Mouse (Mus musculus) gastrocnemius, adult 8-10 months (tissue): ENCODE measurements around the gene Fabp2. TPM values are rescaled to one million over a fixed set of nuclear protein-coding genes. Genes with fewer than 3 reads are reported as not detected.

Experiments
- DNase-seq, 2 experiments: peaks; one replicate each; pipeline ENCODE4 v3.0.0; 2022; ENCODE audit warnings: low spot score in 2 of 2
- total RNA-seq, 4 experiments: library from RNA; stranded (reverse); gene quantifications; 2 replicates each; pipeline ENCODE4 v1.2.4; 2022

The Fabp2 gene
- total RNA-seq: not detected

DNA sequence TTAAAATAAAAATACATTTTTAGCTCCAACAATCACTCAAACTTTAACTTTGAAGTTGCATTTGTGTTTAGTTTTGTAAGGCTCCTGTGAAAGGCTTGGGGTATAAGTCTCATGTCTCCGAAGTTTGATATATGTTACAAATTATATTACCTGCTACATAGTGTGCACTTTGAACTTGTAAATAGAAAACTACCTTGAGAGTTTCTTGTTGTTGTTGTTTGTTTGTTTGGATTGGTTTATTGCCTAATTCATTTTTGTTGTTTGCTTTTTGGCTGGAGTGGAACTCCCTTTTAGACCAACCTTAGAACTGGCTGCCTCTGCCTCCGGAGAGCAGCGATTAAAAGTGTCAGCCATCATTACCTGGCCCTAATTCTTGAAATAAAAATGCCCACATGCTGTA is at the start of gene Fabp2:
Fabp2 (plus strand) TSS at position 301 of the 400 bp plus-strand sequence.
- DNase-seq: no peak

GRCm38 (mm10) chr3:122848410-122849034 is 46.4 kb upstream of the Fabp2 start:
- DNase-seq: no peak

DNA sequence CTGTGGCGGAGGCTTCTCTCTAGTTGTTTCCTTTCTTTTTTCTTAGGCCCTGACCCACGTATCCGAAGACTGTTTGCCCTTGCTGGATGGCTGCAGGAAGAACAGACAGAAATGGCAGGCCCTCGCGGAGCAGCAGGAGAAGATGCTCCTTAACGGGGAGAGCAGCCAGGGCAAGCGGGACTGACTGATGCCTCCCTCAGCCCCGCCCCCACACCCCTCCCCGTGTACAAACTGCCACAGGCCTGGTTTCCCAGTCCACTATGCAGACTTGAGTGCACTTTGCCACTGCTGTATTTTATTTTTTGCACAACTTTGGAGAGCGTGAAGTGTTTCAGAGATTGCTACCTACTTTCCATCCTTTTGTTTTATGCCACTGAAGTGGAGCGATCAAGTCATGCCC is 39.7 kb upstream of the Fabp2 start:
- DNase-seq: no peak

DNA sequence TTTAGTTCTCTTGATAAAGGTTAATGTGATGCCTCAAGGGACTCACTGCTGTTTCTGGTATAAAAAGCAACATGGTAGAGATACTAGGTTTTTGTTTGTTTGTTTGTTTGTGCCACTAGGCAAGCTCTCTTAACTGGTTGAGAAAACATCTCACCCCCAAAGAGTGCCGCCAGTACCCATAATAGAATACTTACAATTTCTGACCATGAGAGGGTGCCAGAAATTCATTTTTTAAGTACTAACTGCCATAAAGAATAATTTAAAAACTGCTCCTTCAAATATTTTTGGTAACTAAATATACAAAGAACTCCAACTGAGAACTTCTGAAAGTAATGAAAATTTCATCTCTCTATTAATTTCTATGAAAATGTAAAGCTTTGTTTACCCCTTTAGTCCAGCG is 35.0 kb upstream of the Fabp2 start:
- no peak for DNase-seq

DNA sequence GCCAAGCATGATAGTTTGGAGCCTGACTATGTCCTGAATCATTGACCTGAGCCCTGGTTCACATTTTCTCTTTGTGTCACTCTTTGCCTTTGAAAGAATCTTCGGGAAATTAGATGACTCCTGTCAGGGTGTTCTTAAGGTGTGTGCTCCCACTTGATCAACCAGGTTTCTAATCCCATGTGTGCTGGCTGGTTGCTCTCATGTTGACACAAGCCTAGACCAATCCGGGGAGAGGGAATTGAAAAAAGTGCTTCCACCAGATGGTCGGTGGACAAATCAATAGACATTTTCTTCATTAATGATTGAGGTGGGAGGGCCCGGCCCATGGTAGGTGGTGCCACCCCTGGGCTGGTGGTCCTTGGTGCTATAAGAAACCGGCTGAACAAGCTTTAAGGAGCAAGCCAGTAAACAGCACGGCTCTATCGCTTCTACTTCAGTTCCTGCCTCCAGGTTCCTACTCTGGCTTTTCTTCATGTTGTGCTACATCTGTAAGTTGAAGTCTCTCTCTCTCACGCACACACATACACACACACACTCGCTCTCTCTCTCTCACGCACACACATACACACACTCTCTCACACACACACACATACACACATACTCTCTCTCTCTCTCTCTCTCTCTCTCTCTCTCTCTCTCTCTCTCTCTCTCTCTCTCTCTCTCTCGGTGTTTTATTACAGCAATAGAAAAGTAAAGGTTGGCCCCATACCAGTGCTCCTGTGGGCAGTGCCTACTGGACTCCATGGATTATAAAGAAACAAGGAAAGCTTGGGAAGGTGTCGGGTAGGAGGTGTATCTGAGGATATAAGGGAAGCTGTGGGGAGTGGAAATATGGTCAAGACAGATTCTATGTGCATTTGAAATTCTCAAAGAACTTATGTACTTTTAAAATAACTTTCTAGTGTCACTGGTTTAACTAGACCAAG is 34.0 kb upstream of the Fabp2 start:
- DNase-seq: no peak

- DNase-seq: no peak
Observed at GRCm38 (mm10) chr3:122865092-122865491, 29.8 kb upstream of the Fabp2 start.

DNA sequence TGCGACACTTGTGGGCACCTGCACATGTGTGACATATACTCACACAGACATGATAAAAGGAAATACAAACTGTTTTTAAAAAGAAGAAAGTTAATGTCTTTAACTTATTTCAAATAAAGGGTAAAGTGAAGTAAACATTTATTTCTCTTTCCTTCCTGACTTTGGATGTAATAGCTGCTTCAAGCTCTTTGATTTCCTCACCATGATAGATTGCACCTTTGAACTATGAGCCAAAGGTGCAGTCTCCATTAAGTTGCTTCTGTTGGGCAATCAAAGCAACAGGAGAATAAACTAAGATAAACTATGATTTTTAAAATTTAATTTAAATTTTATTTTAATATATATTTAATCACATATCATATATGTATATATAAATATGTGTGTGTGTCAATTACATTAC is 26.6 kb upstream of the Fabp2 start:
- no peak for DNase-seq

DNA sequence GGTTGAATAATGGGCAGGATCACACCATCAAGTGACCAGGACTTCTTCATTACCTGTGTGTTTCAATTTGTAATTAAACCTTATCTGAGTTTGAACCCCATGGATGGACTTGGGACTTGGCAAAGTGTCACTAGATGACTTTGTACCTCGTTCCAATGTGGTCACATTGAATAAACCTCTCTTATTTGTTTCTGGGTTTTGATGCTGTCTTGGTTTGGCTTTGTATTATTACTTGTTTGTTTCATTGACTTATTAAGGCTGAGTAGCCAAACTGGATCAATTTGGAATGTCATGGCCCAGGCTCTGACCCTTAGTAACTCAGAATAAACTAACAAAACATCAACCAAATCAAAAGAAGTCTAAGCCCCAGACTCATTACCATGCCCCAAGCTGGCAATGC is 23.3 kb upstream of the Fabp2 start:
- DNase-seq: no peak

DNA sequence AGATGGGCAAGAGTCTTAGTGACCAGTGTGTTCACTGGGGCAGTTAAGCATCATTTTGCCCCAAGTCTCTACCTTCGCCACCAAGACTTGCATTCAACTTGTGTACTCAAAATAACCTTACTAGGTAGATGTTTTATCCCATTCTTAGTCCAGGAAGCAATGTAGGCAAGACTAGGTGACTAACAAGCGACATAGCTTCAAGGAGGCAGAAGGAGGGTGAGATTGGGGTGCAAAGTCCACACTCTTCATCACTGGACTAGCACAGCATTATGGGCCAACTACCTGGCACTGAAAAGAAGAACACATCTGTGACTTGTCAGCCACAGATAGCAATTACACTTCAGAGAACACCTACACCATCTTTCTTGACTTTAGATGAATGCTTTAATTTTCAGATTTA is 18.0 kb upstream of the Fabp2 start:
- no peak for DNase-seq

DNA sequence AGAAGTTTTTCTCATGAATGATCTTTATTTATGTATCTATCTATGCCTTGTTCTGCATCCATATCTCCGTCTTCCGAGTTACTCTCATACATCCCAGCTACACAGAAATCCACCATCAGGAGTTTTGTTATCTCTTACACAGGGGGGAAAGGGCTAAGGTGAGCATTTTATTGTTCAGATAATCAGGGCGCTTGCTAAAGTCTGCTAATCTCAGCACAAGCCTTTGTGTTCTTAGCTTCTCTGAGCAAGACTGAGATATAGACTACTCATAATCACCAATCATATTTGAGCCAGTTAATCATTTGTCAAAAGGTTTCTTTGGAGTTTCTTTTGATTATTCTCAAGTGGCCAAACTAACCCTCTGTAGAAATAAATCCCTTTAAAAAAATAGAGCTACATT is 17.3 kb upstream of the Fabp2 start:
- no peak for DNase-seq

- DNase-seq: no peak
Observed at GRCm38 (mm10) chr3:122878705-122879315, 16.1 kb upstream of the Fabp2 start.

- no peak for DNase-seq
Observed at GRCm38 (mm10) chr3:122887505-122888301, 7.2 kb upstream of the Fabp2 start.

DNA sequence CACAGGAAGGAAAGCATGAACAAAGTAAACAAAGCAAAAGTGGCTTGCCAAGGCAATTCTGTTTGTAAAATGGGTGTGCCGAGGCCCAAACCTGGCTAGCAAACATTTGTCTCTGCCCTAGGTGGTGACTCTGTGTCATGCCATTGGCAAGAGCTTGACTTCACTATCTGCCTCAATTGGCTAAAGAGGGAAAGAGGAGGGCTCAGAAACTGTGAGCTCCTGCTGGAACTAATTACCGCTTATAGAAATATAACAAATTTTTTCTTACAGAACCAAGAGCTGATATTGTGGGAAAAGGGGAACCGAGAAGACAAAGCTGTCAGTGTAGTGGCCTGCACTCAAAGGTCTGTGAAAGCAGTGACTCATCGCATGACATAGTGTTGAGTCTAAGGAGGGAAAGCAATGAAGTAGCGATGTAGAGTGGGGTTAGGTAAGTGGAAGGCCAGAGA is 6.5 kb upstream of the Fabp2 start:
- no peak for DNase-seq

GRCm38 (mm10) chr3:122895189-122895731 is 388 bp downstream of the Fabp2 start:
- DNase-seq: no peak

GRCm38 (mm10) chr3:122898254-122898653 is 3.4 kb downstream of the Fabp2 start:
- no peak for DNase-seq

DNA sequence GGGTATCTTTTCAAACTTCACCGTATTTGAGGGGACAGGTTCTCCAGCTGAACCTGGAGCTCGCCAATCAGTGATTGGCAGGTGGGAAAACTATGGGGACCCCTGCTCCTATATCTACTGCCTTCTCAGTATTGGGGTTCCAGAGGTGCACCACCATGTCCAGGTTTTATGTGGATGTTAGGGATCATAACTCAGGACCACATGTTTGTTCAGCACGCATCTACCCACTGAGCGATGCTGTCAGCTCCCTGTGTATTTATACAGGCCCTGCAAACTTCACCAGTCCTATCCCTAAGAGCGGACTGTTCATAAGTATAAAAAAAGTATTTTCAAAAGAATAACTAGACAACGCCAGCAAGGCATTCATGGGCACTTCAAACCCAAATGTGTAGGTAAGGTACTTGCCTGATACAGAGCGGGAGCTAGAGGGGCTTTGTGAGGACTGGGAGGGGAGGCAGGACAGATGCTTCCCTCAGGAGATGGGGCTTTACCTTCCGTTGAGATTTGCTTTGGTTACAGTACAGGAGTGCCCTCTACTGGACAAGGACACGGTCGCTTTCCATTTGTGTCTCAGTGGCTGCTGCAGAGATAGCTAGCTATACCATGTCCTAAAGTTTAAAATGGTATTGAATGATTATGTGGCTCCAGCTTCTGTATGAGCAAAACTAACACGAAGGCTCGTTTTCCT is 9.0 kb downstream of the Fabp2 start:
- DNase-seq: no peak

- DNase-seq: no peak
Observed at GRCm38 (mm10) chr3:122907841-122908240, 13.0 kb downstream of the Fabp2 start.

- no peak for DNase-seq
Observed at GRCm38 (mm10) chr3:122915493-122915892, 20.6 kb downstream of the Fabp2 start.

GRCm38 (mm10) chr3:122916191-122916680 is 21.4 kb downstream of the Fabp2 start:
- DNase-seq: no peak

- DNase-seq: no peak
Observed at GRCm38 (mm10) chr3:122918672-122919071, 23.8 kb downstream of the Fabp2 start.
